Mouse (Mus musculus): Measurements from ENCODE around the gene Tchh. TPM values are rescaled to one million over a fixed set of nuclear protein-coding genes. Genes with fewer than 3 reads are reported as not detected.

Tchh gene
- 0.14 and 0.22 TPM in 2 replicates for polyA plus RNA-seq (2012; rRNA removed)

- TF ChIP-seq POLR2A (IDR thresholded peaks at IDR 0.05; ENCODE audit: control insufficient read depth, extremely low read depth, insufficient read depth, low read length, poor library complexity) (no peak), CTCF (IDR thresholded peaks at IDR 0.05; ENCODE audit: borderline replicate concordance, control insufficient read depth, extremely low read depth, insufficient read depth, low read length, poor library complexity) (no peak)
- Histone ChIP-seq H3K36me3 (ENCODE audit: control insufficient read depth, insufficient read depth, low read length) (no peaks in the 10 kb centered on the region), H3K27ac (ENCODE audit: control insufficient read depth, insufficient read depth, low read length) (no peak within 1 kb of the TSS), H3K4me3 (ENCODE audit: control insufficient read depth, insufficient read depth, low read length) (no peak within 1 kb of the TSS), H3K4me1 (replicated peaks; ENCODE audit: control insufficient read depth, insufficient read depth, low read length) (peaks cover 11% of the 10 kb centered on the region), H3K27me3 (ENCODE audit: control insufficient read depth, insufficient read depth, low read length) (peaks cover 19% of the 10 kb centered on the region; the same call in 1 of the 2 replicates)
- DNase-seq: no peak
- 87% methylated on average over 1 of the region's 1 CpGs for WGBS
Observed at GRCm38 (mm10) chr3:93442030-93442429, at the start of gene Tchh. Gene Tchh, plus strand, starts transcription at chr3:93442330.

GRCm38 (mm10) chr3:93393366-93393765 lies 48.8 kb upstream of the Tchh start, which contains the start of gene Rptn:
Gene Rptn, plus strand, starts transcription at chr3:93393699.
- no peaks in the 10 kb centered on the region for H3K36me3 ChIP-seq (ENCODE audit: control insufficient read depth, insufficient read depth, low read length)
- WGBS: 81% methylated on average over 2 of the region's 2 CpGs
- no peaks in the 10 kb centered on the region for H3K27me3 ChIP-seq (ENCODE audit: control insufficient read depth, insufficient read depth, low read length)
- no peak within 1 kb of the TSS for H3K27ac ChIP-seq (ENCODE audit: control insufficient read depth, insufficient read depth, low read length)
- no peak within 1 kb of the TSS for H3K4me3 ChIP-seq (ENCODE audit: control insufficient read depth, insufficient read depth, low read length)
- TF ChIP-seq CTCF (IDR thresholded peaks at IDR 0.05; ENCODE audit: borderline replicate concordance, control insufficient read depth, extremely low read depth, insufficient read depth, low read length, poor library complexity): no peak
- no peak for TF ChIP-seq POLR2A (IDR thresholded peaks at IDR 0.05; ENCODE audit: control insufficient read depth, extremely low read depth, insufficient read depth, low read length, poor library complexity)
- no peaks in the 10 kb centered on the region for H3K4me1 ChIP-seq (replicated peaks; ENCODE audit: control insufficient read depth, insufficient read depth, low read length)
- DNase-seq: no peak

- DNase-seq: no peak
- WGBS: 95% methylated on average over 3 of the region's 3 CpGs
- no peaks in the 10 kb centered on the region for H3K36me3 ChIP-seq (ENCODE audit: control insufficient read depth, insufficient read depth, low read length)
- no peaks in the 10 kb centered on the region for H3K4me1 ChIP-seq (replicated peaks; ENCODE audit: control insufficient read depth, insufficient read depth, low read length)
- TF ChIP-seq CTCF (IDR thresholded peaks at IDR 0.05; ENCODE audit: borderline replicate concordance, control insufficient read depth, extremely low read depth, insufficient read depth, low read length, poor library complexity) (no peak), POLR2A (IDR thresholded peaks at IDR 0.05; ENCODE audit: control insufficient read depth, extremely low read depth, insufficient read depth, low read length, poor library complexity) (no peak)
- no peaks in the 10 kb centered on the region for H3K27me3 ChIP-seq (ENCODE audit: control insufficient read depth, insufficient read depth, low read length)
- no peak overlapping the region for H3K4me3 ChIP-seq (ENCODE audit: control insufficient read depth, insufficient read depth, low read length)
- H3K27ac ChIP-seq (ENCODE audit: control insufficient read depth, insufficient read depth, low read length): no peak overlapping the region
Observed at GRCm38 (mm10) chr3:93403936-93404335, 38.2 kb upstream of the Tchh start.

GRCm38 (mm10) chr3:93406992-93407391 lies 35.1 kb upstream of the Tchh start:
- no peaks in the 10 kb centered on the region for H3K36me3 ChIP-seq (ENCODE audit: control insufficient read depth, insufficient read depth, low read length)
- peak; percentile 9 for DNase-seq
- no peak for TF ChIP-seq POLR2A (IDR thresholded peaks at IDR 0.05; ENCODE audit: control insufficient read depth, extremely low read depth, insufficient read depth, low read length, poor library complexity)
- 30% methylated on average over 5 of the region's 5 CpGs for WGBS
- no peak overlapping the region for H3K27ac ChIP-seq (ENCODE audit: control insufficient read depth, insufficient read depth, low read length)
- H3K4me1 ChIP-seq (replicated peaks; ENCODE audit: control insufficient read depth, insufficient read depth, low read length): no peaks in the 10 kb centered on the region
- H3K27me3 ChIP-seq (ENCODE audit: control insufficient read depth, insufficient read depth, low read length): no peaks in the 10 kb centered on the region
- H3K4me3 ChIP-seq (ENCODE audit: control insufficient read depth, insufficient read depth, low read length): no peak overlapping the region

GRCm38 (mm10) chr3:93411905-93412304 lies 30.2 kb upstream of the Tchh start:
- WGBS: 40% methylated on average over 2 of the region's 2 CpGs
- TF ChIP-seq CTCF (IDR thresholded peaks at IDR 0.05; ENCODE audit: borderline replicate concordance, control insufficient read depth, extremely low read depth, insufficient read depth, low read length, poor library complexity) (no peak), POLR2A (IDR thresholded peaks at IDR 0.05; ENCODE audit: control insufficient read depth, extremely low read depth, insufficient read depth, low read length, poor library complexity) (no peak)
- H3K27me3 ChIP-seq (ENCODE audit: control insufficient read depth, insufficient read depth, low read length): no peaks in the 10 kb centered on the region
- no peak overlapping the region for H3K27ac ChIP-seq (ENCODE audit: control insufficient read depth, insufficient read depth, low read length)
- no peaks in the 10 kb centered on the region for H3K4me1 ChIP-seq (replicated peaks; ENCODE audit: control insufficient read depth, insufficient read depth, low read length)
- H3K4me3 ChIP-seq (ENCODE audit: control insufficient read depth, insufficient read depth, low read length): no peak overlapping the region
- DNase-seq: no peak
- no peaks in the 10 kb centered on the region for H3K36me3 ChIP-seq (ENCODE audit: control insufficient read depth, insufficient read depth, low read length)

GRCm38 (mm10) chr3:93431673-93432072 lies 10.5 kb upstream of the Tchh start:
- Histone ChIP-seq H3K27me3 (ENCODE audit: control insufficient read depth, insufficient read depth, low read length) (no peaks in the 10 kb centered on the region), H3K27ac (ENCODE audit: control insufficient read depth, insufficient read depth, low read length) (no peak overlapping the region), H3K36me3 (ENCODE audit: control insufficient read depth, insufficient read depth, low read length) (no peaks in the 10 kb centered on the region), H3K4me3 (ENCODE audit: control insufficient read depth, insufficient read depth, low read length) (no peak overlapping the region), H3K4me1 (replicated peaks; ENCODE audit: control insufficient read depth, insufficient read depth, low read length) (no peaks in the 10 kb centered on the region)
- WGBS: 35% methylated on average over 3 of the region's 3 CpGs
- TF ChIP-seq POLR2A (IDR thresholded peaks at IDR 0.05; ENCODE audit: control insufficient read depth, extremely low read depth, insufficient read depth, low read length, poor library complexity): no peak
- no peak for DNase-seq

GRCm38 (mm10) chr3:93443501-93444101 lies 1.5 kb downstream of the Tchh start:
- Histone ChIP-seq H3K36me3 (ENCODE audit: control insufficient read depth, insufficient read depth, low read length) (no peaks in the 10 kb centered on the region), H3K27ac (ENCODE audit: control insufficient read depth, insufficient read depth, low read length) (no peak overlapping the region), H3K4me3 (ENCODE audit: control insufficient read depth, insufficient read depth, low read length) (peak overlapping the region; percentile 37), H3K4me1 (replicated peaks; ENCODE audit: control insufficient read depth, insufficient read depth, low read length) (peaks cover 11% of the 10 kb centered on the region), H3K27me3 (ENCODE audit: control insufficient read depth, insufficient read depth, low read length) (peaks cover 23% of the 10 kb centered on the region)
- DNase-seq: no peak
- TF ChIP-seq POLR2A (IDR thresholded peaks at IDR 0.05; ENCODE audit: control insufficient read depth, extremely low read depth, insufficient read depth, low read length, poor library complexity) (no peak), CTCF (IDR thresholded peaks at IDR 0.05; ENCODE audit: borderline replicate concordance, control insufficient read depth, extremely low read depth, insufficient read depth, low read length, poor library complexity) (no peak)
- WGBS: 2% methylated on average over 38 of the region's 38 CpGs
